Mouse (Mus musculus) heart, postnatal 0 days (tissue): ENCODE measurements around the gene Capg.

ENCODE experiments used
- CTCF ChIP-seq: IDR thresholded peaks from 2 replicates; pipeline ENCODE4 v1.5.1; 2016; ENCODE audit warnings: antibody characterized with exemption, control low read depth, low read depth
- EP300 ChIP-seq: IDR thresholded peaks from 2 replicates; pipeline ENCODE4 v1.6.1; 2016; ENCODE audit warnings: antibody characterized with exemption, low read depth

DNA sequence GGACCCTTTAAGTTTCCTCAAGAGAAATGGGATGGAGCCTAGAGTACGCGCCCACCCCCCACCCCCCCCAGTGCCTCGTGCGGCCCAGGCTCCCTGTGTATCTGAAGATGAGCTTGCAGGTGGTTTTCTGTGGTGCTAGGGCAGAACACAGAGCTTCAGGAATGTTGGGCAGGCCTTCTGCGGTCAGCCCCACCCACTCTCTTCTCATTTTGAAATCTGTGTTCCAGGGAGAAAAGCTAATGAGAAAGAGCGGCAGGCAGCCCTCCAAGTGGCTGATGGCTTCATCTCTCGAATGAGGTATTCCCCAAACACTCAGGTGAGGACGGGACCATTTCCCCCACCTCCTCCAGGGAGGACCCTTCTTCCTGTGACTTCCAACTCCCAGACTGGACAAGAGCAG is 16.6 kb downstream of the Capg start:
- TF ChIP-seq CTCF (no peak), EP300 (no peak)
